Mouse (Mus musculus) G1E (cell line): ENCODE data around the gene Fam186b.

ENCODE experiments used
- CTCF ChIP-seq: IDR thresholded peaks from 2 replicates; pipeline ENCODE4 v1.5.1; 2012; ENCODE audit warnings: low read depth, low read length, inconsistent platforms, mixed read lengths
- GATA1 ChIP-seq: IDR thresholded peaks from 2 replicates; pipeline ENCODE4 v1.6.1; 2012; ENCODE audit warnings: borderline replicate concordance, low read length, inconsistent platforms, mixed read lengths
- GATA2 ChIP-seq: IDR thresholded peaks from 2 replicates; pipeline ENCODE4 v1.6.1; 2012; ENCODE audit warnings: low read depth, low read length, inconsistent platforms, borderline replicate concordance
- POLR2AphosphoS5 ChIP-seq: IDR thresholded peaks from 2 replicates; pipeline ENCODE4 v1.6.1; 2012; ENCODE audit warnings: low read depth, low read length, inconsistent platforms; ENCODE audit not compliant: insufficient replicate concordance
- TAL1 ChIP-seq: conservative IDR thresholded peaks from 2 replicates; pipeline ENCODE4 v1.6.1; 2012; ENCODE audit warnings: low read depth, low read length, inconsistent platforms, mixed read lengths

DNA sequence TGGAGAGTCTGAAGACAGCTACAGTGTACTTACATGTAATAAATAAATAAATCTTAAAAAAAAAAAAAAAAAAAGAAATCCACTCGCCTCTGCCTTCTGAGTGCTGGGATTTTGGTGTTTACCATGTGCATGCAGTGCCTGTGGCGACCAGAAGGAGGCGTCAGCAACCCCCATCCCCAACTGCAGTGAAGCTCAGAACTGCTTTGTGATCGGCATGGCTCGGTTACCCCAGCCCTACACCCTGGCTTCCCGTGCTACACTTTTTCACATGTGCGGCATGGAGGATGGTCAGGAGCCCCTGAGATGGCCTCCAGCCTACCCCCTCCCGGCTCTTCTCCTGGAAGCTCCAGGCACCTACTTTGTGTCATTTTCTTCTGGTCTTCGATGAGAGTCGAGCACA, 12.2 kb downstream of the Fam186b start:
- TF ChIP-seq CTCF = 0 out of 2 replicates have a peak, but pooled peaks have one; percentile 23
- TF ChIP-seq TAL1 = no peak
- no peak for TF ChIP-seq GATA2
- no peak for TF ChIP-seq POLR2AphosphoS5
- TF ChIP-seq GATA1 = no peak
